Mouse (Mus musculus) lung, postnatal 0 days (tissue): ENCODE measurements at regions not wholly inside any gene's neighbourhood (a gene's known extent, or its start where the extent isn't known, plus 50 kb on each side); places are given as distances from the start of the nearest gene placed in this dataset.

Source experiments
- ATAC-seq: fragments of 200-750 bp; cut with Nextera tagmentation; 2 replicates; pipeline ENCODE4 v1.8.0; 2017; ENCODE audit warnings: moderate library complexity
- DNase-seq: peaks from one replicate; pipeline ENCODE4 v3.0.0-alpha.2; 2016; ENCODE audit warnings: low spot score
- H3K27ac ChIP-seq: fragments of 300-500 bp; sonication (generic); 2 replicates; pipeline ENCODE4 v1.5.1; 2014; ENCODE audit warnings: antibody characterized with exemption, mild to moderate bottlenecking, low read length, mixed read lengths
- H3K27me3 ChIP-seq: fragments of 300-500 bp; sonication (generic); replicated peaks from 2 replicates; pipeline ENCODE4 v1.6.1; 2014; ENCODE audit warnings: low read length, mixed read lengths; ENCODE audit not compliant: insufficient read depth
- H3K36me3 ChIP-seq: fragments of 300-500 bp; sonication (generic); 2 replicates; pipeline ENCODE4 v1.6.1; 2014; ENCODE audit warnings: low read length, mixed read lengths; ENCODE audit not compliant: insufficient read depth
- H3K4me1 ChIP-seq: fragments of 300-500 bp; sonication (generic); 2 replicates; pipeline ENCODE4 v1.6.1; 2014; ENCODE audit warnings: antibody characterized with exemption, low read depth, low read length, mixed read lengths; ENCODE audit not compliant: insufficient read depth
- H3K4me2 ChIP-seq: fragments of 300-500 bp; sonication (generic); replicated peaks from 2 replicates; pipeline ENCODE4 v1.6.1; 2014; ENCODE audit warnings: low read depth, mild to moderate bottlenecking, low read length, moderate library complexity, mixed read lengths
- H3K4me3 ChIP-seq: fragments of 300-500 bp; sonication (generic); 2 replicates; pipeline ENCODE4 v1.5.1; 2014; ENCODE audit warnings: low read depth, low read length
- H3K9ac ChIP-seq: fragments of 300-500 bp; sonication (generic); replicated peaks from 2 replicates; pipeline ENCODE4 v1.6.1; 2014; ENCODE audit warnings: low read depth, mild to moderate bottlenecking
- H3K9me3 ChIP-seq: fragments of 300-500 bp; sonication (generic); 2 replicates; pipeline ENCODE4 v1.6.1; 2016; ENCODE audit warnings: low read length, mixed read lengths
- CTCF ChIP-seq: IDR thresholded peaks from 2 replicates; pipeline ENCODE4 v1.5.1; 2016; ENCODE audit warnings: antibody characterized with exemption, mild to moderate bottlenecking
- EP300 ChIP-seq: IDR thresholded peaks from 2 replicates; pipeline ENCODE4 v1.6.1; 2016; ENCODE audit warnings: antibody characterized with exemption, mild to moderate bottlenecking, control low read depth
- WGBS: fragments of 180-500 bp; shearing (Covaris S2); extraction: QIAGEN DNeasy Blood & Tissue Kit; methylation state at CpG from one replicate; pipeline ENCODE4 v1.1.7; 2014; 5-methylcytosine and 5-hydroxymethylcytosine counted together

DNA sequence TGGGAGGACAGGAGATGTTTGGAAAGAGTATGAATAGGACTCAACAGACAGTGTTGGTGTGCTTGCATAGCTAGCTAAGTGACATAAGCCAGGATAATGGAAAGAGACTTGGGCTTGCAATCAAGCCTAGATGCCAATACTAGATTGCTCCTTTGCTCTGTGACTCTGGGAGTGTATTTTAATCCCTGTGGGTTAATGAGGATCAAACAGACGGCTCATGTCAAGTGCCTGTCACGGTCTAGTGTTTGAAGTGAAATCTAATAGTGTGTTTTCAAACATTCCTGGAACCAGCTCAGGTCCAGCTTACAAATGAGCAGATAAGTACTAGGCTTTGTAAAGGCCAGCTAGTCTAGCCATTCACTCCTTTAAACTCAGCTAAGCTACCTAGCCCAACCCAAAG is 64.1 kb upstream of the Ranbp3l start:
- peak; percentile 6 for DNase-seq
- Histone ChIP-seq H3K4me2 (no peak overlapping the region), H3K4me3 (no peak overlapping the region), H3K27ac (no peak overlapping the region), H3K36me3 (no peaks in the 10 kb centered on the region), H3K27me3 (no peaks in the 10 kb centered on the region), H3K9ac (no peak overlapping the region), H3K9me3 (no peaks in the 10 kb centered on the region), H3K4me1 (no peaks in the 10 kb centered on the region)
- ATAC-seq, result peak; percentile 17; the same call in 1 of the 2 replicates
- TF ChIP-seq EP300 (no peak), CTCF (no peak)
- 19% methylated on average over 2 of the region's 2 CpGs for WGBS

GRCm38 (mm10) chr15:8897487-8898158 is 70.1 kb upstream of the Ranbp3l start:
- H3K36me3 ChIP-seq, result no peaks in the 10 kb centered on the region
- H3K9ac ChIP-seq, result no peak overlapping the region
- ATAC-seq (no peak), DNase-seq (no peak)
- no peaks in the 10 kb centered on the region for H3K27me3 ChIP-seq
- H3K9me3 ChIP-seq, result no peaks in the 10 kb centered on the region
- H3K4me1 ChIP-seq, result no peaks in the 10 kb centered on the region
- no peak overlapping the region for H3K4me3 ChIP-seq
- TF ChIP-seq CTCF (no peak), EP300 (no peak)
- WGBS, result 66% methylated on average over 11 of the region's 11 CpGs
- H3K27ac ChIP-seq, result no peak overlapping the region
- H3K4me2 ChIP-seq, result no peak overlapping the region

DNA sequence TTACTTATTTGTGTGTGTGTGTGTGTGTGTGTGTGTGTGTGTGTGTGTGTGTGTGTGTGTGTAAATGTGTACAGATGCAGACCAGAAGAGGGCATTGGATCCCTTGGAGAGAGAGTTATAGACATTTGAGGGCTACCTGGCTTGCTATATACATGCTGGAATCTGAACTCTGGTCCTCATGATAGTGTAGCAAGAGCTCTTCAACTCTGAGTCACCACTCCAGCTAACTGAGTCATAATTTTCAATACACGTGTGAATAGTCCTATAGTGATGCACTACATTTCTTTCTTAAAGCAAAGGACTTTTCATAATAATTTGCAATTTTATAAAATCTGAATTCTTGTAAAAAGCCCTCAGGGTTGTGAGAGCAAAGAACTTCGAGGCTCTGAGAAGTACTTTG is 70.9 kb upstream of the Ranbp3l start:
- DNase-seq (peak; percentile 41), ATAC-seq (no peak)
- H3K27ac ChIP-seq, result no peak overlapping the region
- TF ChIP-seq CTCF (no peak), EP300 (no peak)
- no peak overlapping the region for H3K4me2 ChIP-seq
- H3K4me1 ChIP-seq, result no peaks in the 10 kb centered on the region
- H3K36me3 ChIP-seq, result no peaks in the 10 kb centered on the region
- H3K9ac ChIP-seq, result no peak overlapping the region
- H3K9me3 ChIP-seq, result no peaks in the 10 kb centered on the region
- no peak overlapping the region for H3K4me3 ChIP-seq
- 50% methylated on average over 2 of the region's 2 CpGs for WGBS
- H3K27me3 ChIP-seq, result no peaks in the 10 kb centered on the region

DNA sequence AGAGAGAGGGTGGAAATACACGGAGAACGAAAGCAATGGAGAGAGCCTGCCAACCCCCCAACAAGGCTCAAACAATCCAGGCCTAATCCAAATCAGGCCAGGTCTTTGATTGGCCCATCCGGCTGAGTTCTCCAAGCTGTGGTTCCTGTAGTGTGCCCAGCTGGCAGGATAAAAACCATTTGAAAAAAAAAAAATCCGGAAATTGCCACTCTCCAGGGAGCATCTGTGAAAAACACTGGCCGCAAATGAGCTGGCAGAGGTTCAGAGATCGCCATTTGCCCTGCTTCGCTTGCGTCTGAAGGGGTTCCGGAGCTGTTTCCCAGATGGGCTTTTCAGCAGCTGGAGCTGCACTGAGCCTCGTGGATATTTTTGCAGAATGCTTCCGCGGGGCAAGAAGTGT is 71.4 kb upstream of the Ranbp3l start:
- DNase-seq (no peak), ATAC-seq (no peak)
- Histone ChIP-seq H3K36me3 (no peaks in the 10 kb centered on the region), H3K27me3 (no peaks in the 10 kb centered on the region), H3K4me3 (no peak overlapping the region), H3K4me2 (no peak overlapping the region), H3K9ac (no peak overlapping the region), H3K27ac (no peak overlapping the region), H3K4me1 (no peaks in the 10 kb centered on the region), H3K9me3 (no peaks in the 10 kb centered on the region)
- TF ChIP-seq CTCF (no peak), EP300 (no peak)
- 81% methylated on average over 12 of the region's 12 CpGs for WGBS

GRCm38 (mm10) chr15:8885585-8885984 is 82.2 kb upstream of the Ranbp3l start:
- H3K9ac ChIP-seq, result no peak overlapping the region
- no peaks in the 10 kb centered on the region for H3K4me1 ChIP-seq
- no peak overlapping the region for H3K4me3 ChIP-seq
- DNase-seq (peak; percentile 34), ATAC-seq (0 out of 2 replicates have a peak, but pooled peaks have one; percentile 21)
- no peaks in the 10 kb centered on the region for H3K9me3 ChIP-seq
- H3K27ac ChIP-seq, result no peak overlapping the region
- no peaks in the 10 kb centered on the region for H3K27me3 ChIP-seq
- no peaks in the 10 kb centered on the region for H3K36me3 ChIP-seq
- TF ChIP-seq CTCF (no peak), EP300 (no peak)
- H3K4me2 ChIP-seq, result no peak overlapping the region
- 77% methylated on average over 3 of the region's 3 CpGs for WGBS

DNA sequence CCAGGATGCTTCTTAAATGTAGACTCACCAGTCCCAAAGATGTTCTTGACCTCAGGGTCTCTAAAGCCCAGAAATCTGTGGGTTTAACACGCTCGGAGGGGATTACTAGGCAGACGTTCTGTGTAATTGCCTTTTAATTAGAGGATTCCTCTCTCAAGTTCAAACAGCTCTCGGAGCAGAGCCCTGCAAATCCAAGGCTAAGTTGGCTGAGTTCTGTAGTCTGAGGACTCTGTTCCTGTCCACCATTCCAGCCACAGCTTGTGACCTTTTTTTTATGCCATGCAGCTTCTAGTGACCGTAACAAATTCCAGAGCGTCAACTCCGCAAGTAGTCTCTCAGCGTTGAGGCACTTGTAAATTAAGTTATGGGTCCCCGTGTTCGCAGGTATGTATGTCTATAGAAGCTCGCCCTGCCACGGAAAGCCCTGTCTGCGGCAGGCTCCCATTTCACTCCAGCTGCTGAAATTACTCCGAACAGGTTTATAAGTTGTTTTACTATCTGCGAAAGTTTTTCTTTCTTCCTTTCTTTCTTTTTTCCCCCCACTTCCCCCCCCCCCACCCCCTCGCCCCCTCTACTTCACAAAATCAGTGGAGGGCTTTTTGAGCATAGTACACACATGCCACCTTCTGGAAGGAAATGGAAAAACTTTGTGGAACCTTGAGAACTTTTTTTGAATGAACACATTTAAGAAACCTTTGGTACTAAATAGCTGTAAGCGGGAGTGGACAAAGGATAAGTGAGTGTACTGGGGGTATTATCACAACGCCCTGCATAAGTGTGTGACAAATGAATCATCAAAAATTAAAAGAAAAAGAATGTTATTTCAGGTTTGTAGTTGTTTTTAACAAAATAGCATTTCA is 82.9 kb upstream of the Ranbp3l start:
- Histone ChIP-seq H3K9me3 (no peaks in the 10 kb centered on the region), H3K4me1 (no peaks in the 10 kb centered on the region), H3K9ac (no peak overlapping the region), H3K36me3 (no peaks in the 10 kb centered on the region), H3K27me3 (no peaks in the 10 kb centered on the region), H3K4me2 (0 out of 2 replicates have a peak overlapping the region, but pooled peaks have one; percentile 17), H3K4me3 (no peak overlapping the region), H3K27ac (no peak overlapping the region)
- ATAC-seq, result no peak
- DNase-seq, result peak; percentile 29
- TF ChIP-seq EP300 (no peak), CTCF (peak; percentile 58)
- WGBS, result 55% methylated on average over 18 of the region's 18 CpGs
